Mouse (Mus musculus) lung, embryonic 16.5 days (tissue): ENCODE data around the gene Txnrd3. TPM values are rescaled to one million over a fixed set of nuclear protein-coding genes. Genes with fewer than 3 reads are reported as not detected.

Source experiments
- ATAC-seq: fragments of 200-750 bp; cut with Nextera tagmentation; 2 replicates; pipeline ENCODE4 v1.8.0; 2017; ENCODE audit warnings: low read depth, mild to moderate bottlenecking, moderate library complexity
- H3K27ac ChIP-seq: fragments of 300-500 bp; sonication (generic); 2 replicates; pipeline ENCODE4 v1.5.1; 2014; ENCODE audit warnings: mild to moderate bottlenecking, control low read depth, low read length
- H3K27me3 ChIP-seq: fragments of 300-500 bp; sonication (generic); 2 replicates; pipeline ENCODE4 v1.6.1; 2014; ENCODE audit warnings: low read depth, low read length, mixed read lengths; ENCODE audit not compliant: control insufficient read depth, insufficient read depth
- H3K36me3 ChIP-seq: fragments of 300-500 bp; sonication (generic); 2 replicates; pipeline ENCODE4 v1.6.1; 2014; ENCODE audit warnings: low read length; ENCODE audit not compliant: control insufficient read depth, insufficient read depth
- H3K4me1 ChIP-seq: fragments of 300-500 bp; sonication (generic); replicated peaks from 2 replicates; pipeline ENCODE4 v1.6.1; 2014; ENCODE audit warnings: low read length, mixed read lengths; ENCODE audit not compliant: control insufficient read depth, insufficient read depth
- H3K4me2 ChIP-seq: fragments of 300-500 bp; sonication (generic); 2 replicates; pipeline ENCODE4 v1.6.1; 2014; ENCODE audit warnings: low read depth, low read length, control low read depth
- H3K4me3 ChIP-seq: fragments of 300-500 bp; sonication (generic); 2 replicates; pipeline ENCODE4 v1.5.1; 2014; ENCODE audit warnings: mild to moderate bottlenecking, low read length, control low read depth
- H3K9ac ChIP-seq: fragments of 300-500 bp; sonication (generic); 2 replicates; pipeline ENCODE4 v1.6.1; 2014; ENCODE audit warnings: low read length, control low read depth
- H3K9me3 ChIP-seq: fragments of 300-500 bp; sonication (generic); 2 replicates; pipeline ENCODE4 v1.6.1; 2016; ENCODE audit warnings: low read length; ENCODE audit not compliant: control insufficient read depth
- WGBS: fragments of 180-500 bp; shearing (Covaris S2); extraction: QIAGEN DNeasy Blood & Tissue Kit; methylation state at CpG from one replicate; pipeline ENCODE4 v1.1.7; 2014; 5-methylcytosine and 5-hydroxymethylcytosine counted together
- polyA plus RNA-seq: library from polyadenylated mRNA; unstranded; fragments of >200 nt; fragmentation: Nextera tagmentation; extraction: Ambion mirVana; gene quantifications from 2 replicates; pipeline ENCODE4 v1.2.1, GENCODE M21; 2015

Txnrd3 gene
- polyA plus RNA-seq, 1 experiment from 2014 or later: 10.4 TPM

DNA sequence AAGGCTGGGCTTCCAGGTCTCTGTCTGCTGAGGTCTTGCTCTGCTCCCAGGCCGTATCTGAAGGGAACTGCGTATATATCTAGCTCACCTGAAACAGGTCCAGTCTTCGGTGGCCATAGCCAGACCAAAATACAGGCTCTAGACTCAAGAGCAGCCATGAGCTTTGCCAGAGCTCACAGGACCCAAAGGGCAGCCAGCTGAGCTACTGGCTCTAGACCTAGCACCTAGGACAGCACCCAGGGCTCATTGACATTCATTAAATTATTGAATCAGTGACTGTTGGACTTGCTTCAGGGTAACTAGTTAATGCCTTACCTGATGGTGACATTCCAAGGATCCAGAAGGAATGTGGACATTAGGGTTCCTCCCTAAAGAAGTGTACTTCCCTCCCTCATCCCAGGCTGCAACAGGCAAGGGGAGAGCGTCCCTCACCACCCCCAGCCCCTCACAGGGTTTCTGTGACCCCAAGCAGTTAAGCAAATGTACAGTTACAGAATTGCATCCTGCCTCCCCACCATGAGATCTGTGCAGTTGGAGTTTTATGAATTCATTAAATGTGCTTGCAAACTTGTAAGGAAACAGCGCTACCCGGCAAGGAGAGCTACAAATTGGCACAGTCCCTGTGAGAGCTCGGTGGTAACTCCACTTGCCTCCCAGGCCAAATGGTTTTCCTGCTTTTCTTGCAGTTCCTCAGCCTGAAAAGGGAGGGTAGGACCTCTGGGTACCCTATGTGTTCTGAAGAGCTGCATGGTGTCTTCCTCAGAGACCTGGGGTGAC, 29.0 kb upstream of the Txnrd3 start:
- H3K9ac ChIP-seq: no peak overlapping the region
- no peaks in the 10 kb centered on the region for H3K27me3 ChIP-seq
- no peak overlapping the region for H3K27ac ChIP-seq
- no peak for ATAC-seq
- H3K36me3 ChIP-seq: no peaks in the 10 kb centered on the region
- WGBS: 65% methylated on average over 7 of the region's 7 CpGs
- H3K9me3 ChIP-seq: no peaks in the 10 kb centered on the region
- no peaks in the 10 kb centered on the region for H3K4me1 ChIP-seq
- H3K4me3 ChIP-seq: no peak overlapping the region
- H3K4me2 ChIP-seq: no peak overlapping the region

DNA sequence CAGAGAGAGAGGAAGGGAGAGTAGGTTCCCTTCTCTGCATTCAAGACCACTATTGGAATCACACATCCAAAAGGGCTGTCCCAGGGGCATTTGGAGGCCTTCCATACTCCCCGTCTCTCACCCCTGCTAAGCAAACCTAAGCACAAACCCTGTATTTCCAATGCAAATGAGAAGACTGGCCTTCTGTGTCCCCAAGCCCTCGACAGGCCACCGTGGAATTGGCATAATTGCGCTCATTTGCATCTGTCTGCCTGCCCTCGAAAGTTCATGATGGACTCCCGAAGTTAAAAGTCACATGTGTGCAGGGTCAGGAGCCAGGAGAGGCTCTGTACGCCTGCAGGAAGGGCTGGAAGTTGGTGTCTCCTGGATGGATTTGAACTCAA, 28.4 kb upstream of the Txnrd3 start:
- WGBS: 57% methylated on average over 7 of the region's 7 CpGs
- H3K4me3 ChIP-seq: no peak overlapping the region
- no peaks in the 10 kb centered on the region for H3K9me3 ChIP-seq
- no peak for ATAC-seq
- H3K4me1 ChIP-seq: no peaks in the 10 kb centered on the region
- no peaks in the 10 kb centered on the region for H3K36me3 ChIP-seq
- H3K27ac ChIP-seq: no peak overlapping the region
- H3K9ac ChIP-seq: no peak overlapping the region
- H3K4me2 ChIP-seq: no peak overlapping the region
- no peaks in the 10 kb centered on the region for H3K27me3 ChIP-seq

DNA sequence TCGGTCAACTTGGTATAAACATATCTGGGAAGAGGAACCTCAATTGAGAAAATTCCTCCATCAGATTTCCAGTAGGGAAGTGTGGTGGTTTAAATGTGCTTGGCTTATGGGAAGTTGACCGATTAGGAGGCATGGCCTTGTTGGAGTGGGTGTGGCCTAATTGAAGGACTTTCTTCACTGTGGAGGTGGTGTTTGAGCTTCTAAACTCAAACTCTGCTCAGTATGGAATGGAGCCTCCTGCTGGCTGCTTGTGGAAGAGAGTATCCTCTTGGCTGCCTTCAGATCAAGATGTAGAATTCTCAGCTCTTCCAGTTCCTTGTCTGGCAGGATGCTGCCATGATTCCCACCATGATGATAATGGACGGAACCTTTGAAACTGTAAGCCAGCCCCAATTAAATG, 21.1 kb upstream of the Txnrd3 start:
- H3K4me1 ChIP-seq: no peaks in the 10 kb centered on the region
- 65% methylated on average over 3 of the region's 3 CpGs for WGBS
- no peaks in the 10 kb centered on the region for H3K9me3 ChIP-seq
- no peak for ATAC-seq
- no peaks in the 10 kb centered on the region for H3K36me3 ChIP-seq
- H3K4me3 ChIP-seq: no peak overlapping the region
- H3K4me2 ChIP-seq: no peak overlapping the region
- H3K27ac ChIP-seq: no peak overlapping the region
- no peak overlapping the region for H3K9ac ChIP-seq
- H3K27me3 ChIP-seq: no peaks in the 10 kb centered on the region

DNA sequence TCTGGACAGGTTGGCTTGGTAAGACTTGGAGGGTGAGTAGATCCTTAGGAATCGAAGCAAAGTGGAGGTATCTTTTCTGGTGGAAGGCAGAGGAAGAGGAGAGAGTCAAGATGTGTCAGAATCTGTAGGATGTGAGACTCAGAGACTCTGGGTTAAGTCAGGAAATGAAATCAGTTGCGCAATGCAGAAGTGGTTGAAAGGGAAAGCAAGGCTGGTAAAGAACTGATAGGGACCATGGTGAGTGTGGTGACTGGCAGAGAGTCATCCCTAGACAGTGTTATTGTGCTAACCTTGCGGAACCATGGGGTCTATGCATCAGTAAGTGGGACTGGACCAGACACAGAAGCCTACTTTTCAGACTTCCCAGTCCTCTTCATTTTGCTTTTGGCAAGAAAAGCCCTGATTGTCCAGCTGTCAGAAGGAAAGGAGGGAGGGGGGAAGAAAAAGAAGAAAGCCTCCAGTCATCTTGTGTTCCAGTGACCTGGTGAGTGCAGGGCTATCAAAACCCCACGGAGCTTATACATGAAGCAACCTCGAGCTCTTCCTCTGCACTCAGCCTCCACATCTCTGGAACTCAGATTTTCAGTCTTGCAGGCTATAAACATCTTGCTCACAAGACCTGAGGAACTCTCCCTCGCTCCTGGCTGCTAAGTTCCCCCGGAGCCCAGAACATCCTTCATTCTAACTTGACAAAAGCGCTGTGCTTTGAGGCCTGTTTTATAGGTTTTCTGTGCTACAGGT, 15.6 kb upstream of the Txnrd3 start:
- no peak overlapping the region for H3K9ac ChIP-seq
- H3K36me3 ChIP-seq: no peaks in the 10 kb centered on the region
- no peak for ATAC-seq
- H3K4me1 ChIP-seq: 0 out of 2 replicates have a peak, but pooled peaks cover 2% of the 10 kb centered on the region
- no peak overlapping the region for H3K27ac ChIP-seq
- no peaks in the 10 kb centered on the region for H3K27me3 ChIP-seq
- no peak overlapping the region for H3K4me3 ChIP-seq
- WGBS: 59% methylated on average over 8 of the region's 8 CpGs
- H3K9me3 ChIP-seq: no peaks in the 10 kb centered on the region
- no peak overlapping the region for H3K4me2 ChIP-seq

DNA sequence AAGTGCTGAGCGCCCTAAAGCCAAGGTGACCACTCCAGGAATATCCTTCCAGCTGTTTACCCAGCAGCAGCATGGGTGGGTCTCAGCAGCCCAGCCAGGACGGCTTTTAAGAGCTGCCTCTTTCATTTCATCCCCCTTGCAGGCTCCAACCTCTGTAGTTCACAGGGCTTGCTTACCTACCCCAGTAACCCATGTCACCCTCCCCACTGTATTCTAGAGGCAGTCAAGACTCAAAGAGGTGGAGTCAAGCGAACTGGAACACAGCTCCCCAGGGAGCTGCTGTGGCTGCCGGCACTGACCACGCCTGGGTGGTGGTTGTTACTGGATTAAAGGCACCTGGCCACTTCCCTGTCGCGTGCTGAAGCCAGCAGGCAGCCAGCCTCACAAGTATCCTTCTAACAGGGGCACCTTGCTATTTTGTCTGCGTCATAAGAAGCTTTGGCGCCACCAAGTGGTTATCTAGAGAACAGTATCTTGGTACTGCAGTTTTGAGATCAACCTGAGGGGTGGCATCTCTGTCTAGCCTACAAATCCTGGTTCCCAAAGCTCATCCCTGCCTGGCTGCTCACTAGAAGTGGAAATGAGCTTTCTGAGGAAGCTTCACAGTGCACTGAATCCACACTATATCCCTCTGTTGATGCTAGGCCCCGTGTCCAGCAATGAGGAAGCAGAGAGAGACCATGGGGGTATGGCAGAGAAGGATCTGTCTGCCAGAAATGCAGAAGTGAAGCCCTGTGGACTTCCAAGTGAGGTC, 11.8 kb upstream of the Txnrd3 start:
- Histone ChIP-seq H3K27me3 (no peaks in the 10 kb centered on the region), H3K4me2 (peak overlapping the region; percentile 23; the same call in 1 of the 2 replicates), H3K36me3 (no peaks in the 10 kb centered on the region), H3K27ac (no peak overlapping the region), H3K4me1 (peaks cover 2% of the 10 kb centered on the region; the same call in 1 of the 2 replicates), H3K9ac (no peak overlapping the region), H3K9me3 (no peaks in the 10 kb centered on the region), H3K4me3 (no peak overlapping the region)
- 10% methylated on average over 10 of the region's 10 CpGs for WGBS
- peak; percentile 71 for ATAC-seq

DNA sequence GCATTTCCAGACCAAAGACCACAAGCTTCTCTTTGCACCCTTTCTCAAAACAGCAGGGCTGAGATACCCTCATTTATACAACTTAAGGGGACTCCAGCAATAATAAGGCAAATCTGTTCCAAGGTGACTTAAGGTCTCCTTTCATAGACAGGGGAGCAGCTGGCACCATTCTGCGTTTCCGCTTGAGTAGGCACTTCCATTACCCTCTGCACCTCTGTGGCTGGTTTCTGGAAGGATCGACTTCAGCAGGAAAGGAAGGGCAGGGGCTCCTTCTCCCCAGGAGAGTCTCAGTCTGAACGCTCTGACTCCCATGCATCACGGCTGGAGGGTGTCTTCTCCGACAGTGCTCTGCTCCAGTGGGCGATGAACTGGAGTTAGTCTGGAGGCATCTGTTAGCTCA, 10.7 kb upstream of the Txnrd3 start:
- Histone ChIP-seq H3K27ac (no peak overlapping the region), H3K4me3 (no peak overlapping the region), H3K27me3 (no peaks in the 10 kb centered on the region), H3K4me1 (peaks cover 2% of the 10 kb centered on the region; the same call in 1 of the 2 replicates), H3K9ac (no peak overlapping the region), H3K4me2 (no peak overlapping the region), H3K9me3 (no peaks in the 10 kb centered on the region), H3K36me3 (no peaks in the 10 kb centered on the region)
- ATAC-seq: no peak
- 74% methylated on average over 7 of the region's 7 CpGs for WGBS

DNA sequence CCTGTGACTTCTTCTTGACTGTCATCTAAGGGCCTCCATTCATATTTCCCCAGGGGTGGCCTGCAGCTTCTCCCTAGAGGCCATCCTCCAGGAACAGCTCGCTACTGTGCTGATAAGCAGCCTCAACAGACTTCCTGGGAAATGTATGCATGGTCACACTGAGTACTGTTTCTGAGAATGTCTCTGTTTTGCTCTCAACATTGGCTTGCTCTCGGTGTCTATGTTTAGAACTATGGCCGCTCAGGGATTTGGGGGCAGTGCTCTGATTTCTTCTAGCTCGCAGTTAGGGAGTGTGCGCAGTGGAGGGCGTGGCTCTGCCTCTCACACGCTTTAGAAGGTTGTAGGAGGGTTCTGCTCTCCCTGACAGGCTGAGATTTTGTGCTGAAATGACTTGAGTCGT, 9.4 kb upstream of the Txnrd3 start:
- H3K36me3 ChIP-seq: no peaks in the 10 kb centered on the region
- no peak overlapping the region for H3K9ac ChIP-seq
- no peaks in the 10 kb centered on the region for H3K27me3 ChIP-seq
- ATAC-seq: no peak
- 33% methylated on average over 8 of the region's 8 CpGs for whole genome bisulfite sequencing
- no peaks in the 10 kb centered on the region for H3K9me3 ChIP-seq
- no peak overlapping the region for H3K4me2 ChIP-seq
- H3K27ac ChIP-seq: no peak overlapping the region
- no peak overlapping the region for H3K4me3 ChIP-seq
- H3K4me1 ChIP-seq: peaks cover 2% of the 10 kb centered on the region; the same call in 1 of the 2 replicates

DNA sequence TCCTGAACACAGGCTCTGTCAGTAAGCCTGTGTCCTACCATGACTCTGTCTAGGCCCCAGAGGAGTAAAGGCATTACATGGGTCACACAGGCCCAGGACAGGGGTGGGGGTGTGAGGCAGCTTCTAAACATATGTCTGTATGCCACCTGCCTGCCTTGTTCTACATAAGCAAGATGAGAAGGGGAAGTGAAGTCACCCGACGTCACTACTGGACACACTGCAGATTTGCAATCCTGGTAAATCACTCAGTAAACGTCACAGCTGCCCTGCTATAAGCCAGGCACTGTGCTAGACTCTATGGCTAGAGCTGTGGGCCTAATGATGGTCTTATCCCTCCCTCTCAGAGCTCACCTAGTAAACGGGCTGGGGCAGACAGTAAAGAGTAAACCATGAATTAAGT, 5.8 kb upstream of the Txnrd3 start:
- H3K9me3 ChIP-seq: no peaks in the 10 kb centered on the region
- H3K36me3 ChIP-seq: no peaks in the 10 kb centered on the region
- 68% methylated on average over 4 of the region's 4 CpGs for WGBS
- H3K27ac ChIP-seq: no peak overlapping the region
- no peaks in the 10 kb centered on the region for H3K27me3 ChIP-seq
- H3K4me2 ChIP-seq: no peak overlapping the region
- peaks cover 2% of the 10 kb centered on the region; the same call in 1 of the 2 replicates for H3K4me1 ChIP-seq
- ATAC-seq: no peak
- no peak overlapping the region for H3K9ac ChIP-seq
- no peak overlapping the region for H3K4me3 ChIP-seq

DNA sequence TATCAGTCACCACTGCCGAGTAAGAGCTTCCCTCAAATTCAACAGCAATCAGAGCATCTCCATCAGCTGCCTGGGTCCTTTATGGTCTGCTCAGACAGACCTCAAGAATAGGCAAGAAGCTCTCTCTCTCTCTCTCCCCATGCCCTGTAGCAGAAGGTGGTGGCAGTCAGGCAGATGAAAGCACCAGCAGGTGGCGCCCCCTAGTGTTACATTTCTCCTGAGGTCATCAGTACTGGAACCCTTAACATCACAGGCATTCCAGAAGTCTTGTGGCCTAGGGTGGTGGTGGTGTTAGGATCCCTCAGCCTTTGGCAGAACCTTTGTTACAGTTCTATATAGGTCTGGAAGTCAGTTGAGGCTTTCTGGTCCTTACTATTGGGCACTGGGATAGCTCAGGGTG, 4.8 kb upstream of the Txnrd3 start:
- 28% methylated on average over 2 of the region's 2 CpGs for WGBS
- no peaks in the 10 kb centered on the region for H3K36me3 ChIP-seq
- no peaks in the 10 kb centered on the region for H3K27me3 ChIP-seq
- peaks cover 2% of the 10 kb centered on the region; the same call in 1 of the 2 replicates for H3K4me1 ChIP-seq
- H3K9ac ChIP-seq: no peak overlapping the region
- no peak overlapping the region for H3K4me2 ChIP-seq
- H3K9me3 ChIP-seq: no peaks in the 10 kb centered on the region
- no peak overlapping the region for H3K4me3 ChIP-seq
- H3K27ac ChIP-seq: no peak overlapping the region
- ATAC-seq: no peak
